Mouse (Mus musculus): Measurements from ENCODE around the gene Shh.

GRCm38 (mm10) chr5:28466760-28467306, at the start of gene Shh:
- no peak for TF ChIP-seq POLR2A (IDR thresholded peaks at IDR 0.05; ENCODE audit: extremely low read depth, insufficient read depth, low read length)
- no peak for TF ChIP-seq CTCF (IDR thresholded peaks at IDR 0.05; ENCODE audit: low read depth, low read length)
